Mouse (Mus musculus) ES-Bruce4 (cell line): ENCODE results near the gene Tmprss11b. TPM values are rescaled to one million over a fixed set of nuclear protein-coding genes. Genes with fewer than 3 reads are reported as not detected.
A peak's percentile ranks its signal among the peaks of the same experiment; 100 is the strongest.

ENCODE experiments used
- H3K27ac ChIP-seq: 2 replicates; pipeline ENCODE4 v1.5.1; 2012; ENCODE audit warnings: low read length, inconsistent platforms; ENCODE audit not compliant: insufficient read depth
- H3K27me3 ChIP-seq: 2 replicates; pipeline ENCODE4 v1.6.1; 2012; ENCODE audit warnings: mild to moderate bottlenecking, low read length, inconsistent platforms; ENCODE audit not compliant: control insufficient read depth, poor library complexity, insufficient read depth, severe bottlenecking
- H3K36me3 ChIP-seq: 2 replicates; pipeline ENCODE4 v1.6.1; 2012; ENCODE audit warnings: inconsistent platforms, mild to moderate bottlenecking, low read length, moderate library complexity; ENCODE audit not compliant: control insufficient read depth, poor library complexity, insufficient read depth, severe bottlenecking
- H3K4me1 ChIP-seq: one replicate; pipeline ENCODE4 v1.8.1; 2011; ENCODE audit warnings: low read length; ENCODE audit not compliant: control insufficient read depth, insufficient read depth
- H3K4me3 ChIP-seq: 2 replicates; pipeline ENCODE4 v1.5.1; 2011; ENCODE audit warnings: low read depth, mild to moderate bottlenecking, low read length
- H3K9ac ChIP-seq: 2 replicates; pipeline ENCODE4 v1.6.1; 2012; ENCODE audit warnings: low read depth, mild to moderate bottlenecking, inconsistent platforms; ENCODE audit not compliant: poor library complexity, severe bottlenecking
- H3K9me3 ChIP-seq: replicated peaks from 2 replicates; pipeline ENCODE4 v1.6.1; 2012; ENCODE audit warnings: mild to moderate bottlenecking, low read length, inconsistent platforms; ENCODE audit not compliant: control insufficient read depth, poor library complexity, insufficient read depth, severe bottlenecking
- CTCF ChIP-seq: IDR thresholded peaks from one replicate; pipeline ENCODE4 v1.8.1; 2011; ENCODE audit warnings: low read depth, low read length
- EP300 ChIP-seq: IDR thresholded peaks from 2 replicates; pipeline ENCODE4 v1.6.1; 2011; ENCODE audit warnings: low read depth, low read length; ENCODE audit not compliant: insufficient read depth
- POLR2A ChIP-seq: IDR thresholded peaks from one replicate; pipeline ENCODE4 v1.8.1; 2011; ENCODE audit warnings: low read length; ENCODE audit not compliant: insufficient read depth
- polyA plus RNA-seq: library from polyadenylated mRNA; stranded (reverse); fragments of >200 nt; gene quantifications from 2 replicates; pipeline ENCODE4 v1.2.4, GENCODE M21; 2011; ENCODE audit warnings: low read depth; ENCODE audit not compliant: missing spikeins, insufficient read depth, insufficient read length

The Tmprss11b gene
- polyA plus RNA-seq = not detected in 2 replicates

GRCm38 (mm10) chr5:86676262-86676661, at the start of gene Tmprss11b:
Tmprss11b (minus strand) TSS chr5:86676362.
- Histone ChIP-seq H3K36me3 (no peaks in the 10 kb centered on the region), H3K4me3 (no peak within 1 kb of the TSS), H3K9ac (no peak within 1 kb of the TSS), H3K27ac (no peak within 1 kb of the TSS), H3K27me3 (no peaks in the 10 kb centered on the region), H3K9me3 (no peaks in the 10 kb centered on the region), H3K4me1 (no peaks in the 10 kb centered on the region)
- TF ChIP-seq EP300 (no peak), CTCF (no peak), POLR2A (no peak)

GRCm38 (mm10) chr5:86725021-86725420, 48.9 kb upstream of the Tmprss11b start:
- Histone ChIP-seq H3K27ac (no peak overlapping the region), H3K4me1 (no peaks in the 10 kb centered on the region), H3K36me3 (no peaks in the 10 kb centered on the region), H3K9ac (no peak overlapping the region), H3K27me3 (no peaks in the 10 kb centered on the region), H3K9me3 (no peaks in the 10 kb centered on the region), H3K4me3 (no peak overlapping the region)
- TF ChIP-seq CTCF (no peak), POLR2A (no peak), EP300 (no peak)

GRCm38 (mm10) chr5:86722820-86723460, 46.8 kb upstream of the Tmprss11b start:
- Histone ChIP-seq H3K27me3 (no peaks in the 10 kb centered on the region), H3K4me1 (no peaks in the 10 kb centered on the region), H3K9me3 (no peaks in the 10 kb centered on the region), H3K4me3 (no peak overlapping the region), H3K27ac (no peak overlapping the region), H3K36me3 (no peaks in the 10 kb centered on the region), H3K9ac (no peak overlapping the region)
- no peak for TF ChIP-seq POLR2A
- TF ChIP-seq CTCF = no peak
- no peak for TF ChIP-seq EP300

- Histone ChIP-seq H3K36me3 (no peaks in the 10 kb centered on the region), H3K27me3 (no peaks in the 10 kb centered on the region), H3K27ac (no peak overlapping the region), H3K9ac (no peak overlapping the region), H3K4me3 (no peak overlapping the region), H3K9me3 (no peaks in the 10 kb centered on the region), H3K4me1 (no peaks in the 10 kb centered on the region)
- no peak for TF ChIP-seq CTCF
- no peak for TF ChIP-seq EP300
- no peak for TF ChIP-seq POLR2A
These were observed 38.8 kb upstream of the Tmprss11b start for GRCm38 (mm10) chr5:86714967-86715366.

- no peak overlapping the region for H3K27ac ChIP-seq
- no peaks in the 10 kb centered on the region for H3K27me3 ChIP-seq
- no peaks in the 10 kb centered on the region for H3K4me1 ChIP-seq
- H3K36me3 ChIP-seq = no peaks in the 10 kb centered on the region
- H3K9me3 ChIP-seq = no peaks in the 10 kb centered on the region
- no peak overlapping the region for H3K9ac ChIP-seq
- TF ChIP-seq POLR2A (no peak), EP300 (no peak), CTCF (no peak)
- no peak overlapping the region for H3K4me3 ChIP-seq
These were observed 28.8 kb upstream of the Tmprss11b start for GRCm38 (mm10) chr5:86704923-86705322.

- H3K9me3 ChIP-seq = no peaks in the 10 kb centered on the region
- no peak overlapping the region for H3K9ac ChIP-seq
- no peaks in the 10 kb centered on the region for H3K36me3 ChIP-seq
- no peaks in the 10 kb centered on the region for H3K4me1 ChIP-seq
- no peaks in the 10 kb centered on the region for H3K27me3 ChIP-seq
- no peak overlapping the region for H3K4me3 ChIP-seq
- TF ChIP-seq POLR2A (no peak), EP300 (no peak), CTCF (peak; percentile 75)
- H3K27ac ChIP-seq = no peak overlapping the region
These were observed 8.5 kb upstream of the Tmprss11b start for GRCm38 (mm10) chr5:86684667-86685066.
